Mouse (Mus musculus): ENCODE results near the gene Olfr153. TPM values are rescaled to one million over a fixed set of nuclear protein-coding genes. Genes with fewer than 3 reads are reported as not detected.

Olfr153 gene
- polyA plus RNA-seq, 1 experiment from 2014 or later: not detected

Other genes starting within 250 kb of the Olfr153 start
- gene Olfr1118, start 224.2 kb upstream of the Olfr153 start, polyA plus RNA-seq (2015; fragmentation: Nextera tagmentation; extraction: Ambion mirVana): not detected in 2 replicates
- not detected in 2 replicates for gene Olfr1120, start 177.0 kb upstream of the Olfr153 start, polyA plus RNA-seq (2015; fragmentation: Nextera tagmentation; extraction: Ambion mirVana)
- not detected in 2 replicates for gene Olfr1121, start 161.9 kb upstream of the Olfr153 start, polyA plus RNA-seq (2015; fragmentation: Nextera tagmentation; extraction: Ambion mirVana)
- gene Olfr1122, start 145.9 kb upstream of the Olfr153 start, polyA plus RNA-seq (2015; fragmentation: Nextera tagmentation; extraction: Ambion mirVana): not detected in 2 replicates
- not detected in 2 replicates for gene Olfr1123, start 115.2 kb upstream of the Olfr153 start, polyA plus RNA-seq (2015; fragmentation: Nextera tagmentation; extraction: Ambion mirVana)
- 0.09 TPM in 1 of 2 replicates, not detected in the other for gene Olfr1124, start 101.5 kb upstream of the Olfr153 start, polyA plus RNA-seq (2015; fragmentation: Nextera tagmentation; extraction: Ambion mirVana)
- not detected in 2 replicates for gene Olfr1126, start 77.8 kb upstream of the Olfr153 start, polyA plus RNA-seq (2015; fragmentation: Nextera tagmentation; extraction: Ambion mirVana)
- not detected in 2 replicates for gene Pramel7, start 34.7 kb upstream of the Olfr153 start, polyA plus RNA-seq (2015; fragmentation: Nextera tagmentation; extraction: Ambion mirVana)
- gene Pramel6, start 25.2 kb upstream of the Olfr153 start, polyA plus RNA-seq (2015; fragmentation: Nextera tagmentation; extraction: Ambion mirVana): not detected in 2 replicates
- gene Olfr1128, start 13.7 kb downstream of the Olfr153 start, polyA plus RNA-seq (2015; fragmentation: Nextera tagmentation; extraction: Ambion mirVana): not detected in 2 replicates
- gene Olfr1129, start 42.1 kb downstream of the Olfr153 start, polyA plus RNA-seq (2015; fragmentation: Nextera tagmentation; extraction: Ambion mirVana): not detected in 2 replicates
- not detected in 2 replicates for gene Olfr1130, start 74.4 kb downstream of the Olfr153 start, polyA plus RNA-seq (2015; fragmentation: Nextera tagmentation; extraction: Ambion mirVana)
- gene Olfr1131, start 95.3 kb downstream of the Olfr153 start, polyA plus RNA-seq (2015; fragmentation: Nextera tagmentation; extraction: Ambion mirVana): not detected in 2 replicates
- not detected in 2 replicates for gene Olfr1132, start 105.7 kb downstream of the Olfr153 start, polyA plus RNA-seq (2015; fragmentation: Nextera tagmentation; extraction: Ambion mirVana)
- gene Olfr1133, start 115.6 kb downstream of the Olfr153 start, polyA plus RNA-seq (2015; fragmentation: Nextera tagmentation; extraction: Ambion mirVana): not detected in 2 replicates
- gene Olfr1134, start 126.7 kb downstream of the Olfr153 start, polyA plus RNA-seq (2015; fragmentation: Nextera tagmentation; extraction: Ambion mirVana): not detected in 2 replicates
- not detected in 2 replicates for gene Olfr1135, start 141.9 kb downstream of the Olfr153 start, polyA plus RNA-seq (2015; fragmentation: Nextera tagmentation; extraction: Ambion mirVana)
- not detected in 2 replicates for gene Olfr1136, start 162.2 kb downstream of the Olfr153 start, polyA plus RNA-seq (2015; fragmentation: Nextera tagmentation; extraction: Ambion mirVana)
- not detected in 2 replicates for gene Olfr1137, start 181.4 kb downstream of the Olfr153 start, polyA plus RNA-seq (2015; fragmentation: Nextera tagmentation; extraction: Ambion mirVana)
- not detected in 2 replicates for gene Olfr1138, start 208.2 kb downstream of the Olfr153 start, polyA plus RNA-seq (2015; fragmentation: Nextera tagmentation; extraction: Ambion mirVana)
- gene Olfr1140, start 212.0 kb downstream of the Olfr153 start, polyA plus RNA-seq (2015; fragmentation: Nextera tagmentation; extraction: Ambion mirVana): not detected in 2 replicates
- not detected in 2 replicates for gene Olfr1141, start 222.2 kb downstream of the Olfr153 start, polyA plus RNA-seq (2015; fragmentation: Nextera tagmentation; extraction: Ambion mirVana)
- gene Olfr152, start 247.7 kb downstream of the Olfr153 start, polyA plus RNA-seq (2015; fragmentation: Nextera tagmentation; extraction: Ambion mirVana): not detected in 2 replicates

All from intestine, embryonic 15.5 days (tissue).